Comparison of ENCODE assay signal across 17 mouse cellular contexts in genomic region chr14:39356251-39356650, GRCm38 (mm10).
DNase-seq lines count a peak whose midpoint lies in the region.
"Had no signal": no experiment of that assay in that cellular context is flagged by ENCODE, and none has a peak within 500 bp of the region (broad histone marks: within the 10 kb centered on the region; RNA-seq: fewer than 3 reads in every experiment).

No protein-coding gene starts in this region.

- intact Hi-C loops in left cerebral cortex, postnatal 4 days (cut with DNase I): no loop called here
- intact Hi-C loops in left cerebral cortex, postnatal 14 days (cut with DNase I): no loop called here

- DNase-seq in frontal cortex, adult 2 months (ENCODE audit: extremely low spot score in 1 of 2, low spot score in 1 of 2): peak; percentile 50 to 58
- DNase-seq in frontal cortex, postnatal 10 days (ENCODE audit: low spot score in 2 of 2): no peak
- peak; percentile 7 to 18 for DNase-seq in left cerebral cortex, adult 9 months (ENCODE audit: low spot score in 2 of 2)
- no peak for DNase-seq in left cerebral cortex, postnatal 4 days
- DNase-seq in left cerebral cortex, postnatal 14 days (ENCODE audit: low spot score in 2 of 2): peak; percentile 10 to 45
- DNase-seq in heart, adult 8-10 months (ENCODE audit: low spot score): no peak
- DNase-seq: adrenal gland, postnatal 10 days; adrenal gland, postnatal 36 days; B cell, adult 2 months; cerebellum, adult 11 months; cerebellum, adult 2 months; cerebellum, adult 9-11 months; cerebellum, postnatal 25 days; embryo, embryonic 11 days; gastrocnemius, postnatal 10 days; gastrocnemius, postnatal 36 days; heart, adult 2 months had no signal

Comparison
In these comparisons a context has a peak if more than half of its experiments do, and no peak if none do; other contexts are left out.
1. DNase-seq: peak in frontal cortex, adult 2 months (2 of 2), left cerebral cortex, adult 9 months (2 of 2) and left cerebral cortex, postnatal 14 days (2 of 2); none in frontal cortex, postnatal 10 days (0 of 2), left cerebral cortex, postnatal 4 days (single experiment) and heart, adult 8-10 months (single experiment).